Mouse (Mus musculus): Measurements from ENCODE around the gene Kcnh2. TPM values are rescaled to one million over a fixed set of nuclear protein-coding genes. Genes with fewer than 3 reads are reported as not detected.

Gene Kcnh2
- polyA plus RNA-seq, 1 experiment from 2014 or later, result 6.5 TPM

- ATAC-seq (ENCODE audit: insufficient read depth, low FRiP score), result no peak
- Histone ChIP-seq H3K9me3 (replicated peaks; ENCODE audit: control insufficient read depth, low read length) (no peaks in the 10 kb centered on the region), H3K4me3 (replicated peaks; ENCODE audit: low read length) (no peak overlapping the region), H3K4me2 (ENCODE audit: low read depth, low read length) (no peak overlapping the region), H3K36me3 (ENCODE audit: control insufficient read depth, insufficient read depth, low read length) (no peaks in the 10 kb centered on the region), H3K27ac (ENCODE audit: low read length) (no peak overlapping the region), H3K27me3 (ENCODE audit: control insufficient read depth, insufficient read depth, low read length) (no peaks in the 10 kb centered on the region), H3K9ac (ENCODE audit: low read length) (no peak overlapping the region), H3K4me1 (ENCODE audit: control insufficient read depth, insufficient read depth, low read length) (no peaks in the 10 kb centered on the region)
- WGBS, result 81% methylated on average over 7 of the region's 7 CpGs
Measured at GRCm38 (mm10) chr5:24286221-24286970, 65.0 kb downstream of the Kcnh2 start.

GRCm38 (mm10) chr5:24284145-24284544 is 67.3 kb downstream of the Kcnh2 start:
- Histone ChIP-seq H3K4me2 (ENCODE audit: low read depth, low read length) (no peak overlapping the region), H3K4me1 (ENCODE audit: control insufficient read depth, insufficient read depth, low read length) (no peaks in the 10 kb centered on the region), H3K9ac (ENCODE audit: low read length) (no peak overlapping the region), H3K36me3 (ENCODE audit: control insufficient read depth, insufficient read depth, low read length) (no peaks in the 10 kb centered on the region), H3K9me3 (replicated peaks; ENCODE audit: control insufficient read depth, low read length) (no peaks in the 10 kb centered on the region), H3K27me3 (ENCODE audit: control insufficient read depth, insufficient read depth, low read length) (no peaks in the 10 kb centered on the region), H3K4me3 (replicated peaks; ENCODE audit: low read length) (no peak overlapping the region), H3K27ac (ENCODE audit: low read length) (no peak overlapping the region)
- no peak for ATAC-seq (ENCODE audit: insufficient read depth, low FRiP score)
- 75% methylated on average over 6 of the region's 6 CpGs for WGBS

- no peaks in the 10 kb centered on the region for H3K27me3 ChIP-seq (ENCODE audit: control insufficient read depth, insufficient read depth, low read length)
- no peaks in the 10 kb centered on the region for H3K36me3 ChIP-seq (ENCODE audit: control insufficient read depth, insufficient read depth, low read length)
- no peak overlapping the region for H3K9ac ChIP-seq (ENCODE audit: low read length)
- WGBS, result 66% methylated on average over 5 of the region's 5 CpGs
- H3K4me2 ChIP-seq (ENCODE audit: low read depth, low read length), result no peak overlapping the region
- no peak overlapping the region for H3K4me3 ChIP-seq (replicated peaks; ENCODE audit: low read length)
- no peak for ATAC-seq (ENCODE audit: insufficient read depth, low FRiP score)
- H3K4me1 ChIP-seq (ENCODE audit: control insufficient read depth, insufficient read depth, low read length), result no peaks in the 10 kb centered on the region
- H3K27ac ChIP-seq (ENCODE audit: low read length), result no peak overlapping the region
- H3K9me3 ChIP-seq (replicated peaks; ENCODE audit: control insufficient read depth, low read length), result no peaks in the 10 kb centered on the region
Measured at GRCm38 (mm10) chr5:24283181-24283580, 68.2 kb downstream of the Kcnh2 start.

GRCm38 (mm10) chr5:24280523-24280922 is 70.9 kb downstream of the Kcnh2 start:
- Histone ChIP-seq H3K4me1 (ENCODE audit: control insufficient read depth, insufficient read depth, low read length) (no peaks in the 10 kb centered on the region), H3K9me3 (replicated peaks; ENCODE audit: control insufficient read depth, low read length) (no peaks in the 10 kb centered on the region), H3K27ac (ENCODE audit: low read length) (no peak overlapping the region), H3K9ac (ENCODE audit: low read length) (no peak overlapping the region), H3K36me3 (ENCODE audit: control insufficient read depth, insufficient read depth, low read length) (no peaks in the 10 kb centered on the region), H3K4me2 (ENCODE audit: low read depth, low read length) (no peak overlapping the region), H3K27me3 (ENCODE audit: control insufficient read depth, insufficient read depth, low read length) (no peaks in the 10 kb centered on the region), H3K4me3 (replicated peaks; ENCODE audit: low read length) (no peak overlapping the region)
- 75% methylated on average over 2 of the region's 2 CpGs for WGBS
- no peak for ATAC-seq (ENCODE audit: insufficient read depth, low FRiP score)

GRCm38 (mm10) chr5:24279527-24279926 is 71.9 kb downstream of the Kcnh2 start:
- Histone ChIP-seq H3K9ac (ENCODE audit: low read length) (no peak overlapping the region), H3K9me3 (replicated peaks; ENCODE audit: control insufficient read depth, low read length) (no peaks in the 10 kb centered on the region), H3K4me2 (ENCODE audit: low read depth, low read length) (no peak overlapping the region), H3K27me3 (ENCODE audit: control insufficient read depth, insufficient read depth, low read length) (no peaks in the 10 kb centered on the region), H3K4me1 (ENCODE audit: control insufficient read depth, insufficient read depth, low read length) (no peaks in the 10 kb centered on the region), H3K27ac (ENCODE audit: low read length) (no peak overlapping the region), H3K36me3 (ENCODE audit: control insufficient read depth, insufficient read depth, low read length) (no peaks in the 10 kb centered on the region), H3K4me3 (replicated peaks; ENCODE audit: low read length) (no peak overlapping the region)
- no peak for ATAC-seq (ENCODE audit: insufficient read depth, low FRiP score)
- WGBS, result 78% methylated on average over 4 of the region's 4 CpGs

- Histone ChIP-seq H3K27ac (ENCODE audit: low read length) (no peak overlapping the region), H3K36me3 (ENCODE audit: control insufficient read depth, insufficient read depth, low read length) (no peaks in the 10 kb centered on the region), H3K4me1 (ENCODE audit: control insufficient read depth, insufficient read depth, low read length) (no peaks in the 10 kb centered on the region), H3K27me3 (ENCODE audit: control insufficient read depth, insufficient read depth, low read length) (no peaks in the 10 kb centered on the region), H3K9me3 (replicated peaks; ENCODE audit: control insufficient read depth, low read length) (no peaks in the 10 kb centered on the region), H3K4me2 (ENCODE audit: low read depth, low read length) (no peak overlapping the region), H3K4me3 (replicated peaks; ENCODE audit: low read length) (no peak overlapping the region), H3K9ac (ENCODE audit: low read length) (no peak overlapping the region)
- WGBS, result 84% methylated on average over 10 of the region's 10 CpGs
- ATAC-seq (ENCODE audit: insufficient read depth, low FRiP score), result no peak
Measured at GRCm38 (mm10) chr5:24278206-24278605, 73.2 kb downstream of the Kcnh2 start.

- ATAC-seq (ENCODE audit: insufficient read depth, low FRiP score), result no peak
- H3K27me3 ChIP-seq (ENCODE audit: control insufficient read depth, insufficient read depth, low read length), result no peaks in the 10 kb centered on the region
- 56% methylated on average over 9 of the region's 9 CpGs for WGBS
- H3K27ac ChIP-seq (ENCODE audit: low read length), result no peak overlapping the region
- H3K9me3 ChIP-seq (replicated peaks; ENCODE audit: control insufficient read depth, low read length), result no peaks in the 10 kb centered on the region
- no peaks in the 10 kb centered on the region for H3K36me3 ChIP-seq (ENCODE audit: control insufficient read depth, insufficient read depth, low read length)
- H3K4me2 ChIP-seq (ENCODE audit: low read depth, low read length), result no peak overlapping the region
- no peaks in the 10 kb centered on the region for H3K4me1 ChIP-seq (ENCODE audit: control insufficient read depth, insufficient read depth, low read length)
- no peak overlapping the region for H3K9ac ChIP-seq (ENCODE audit: low read length)
- no peak overlapping the region for H3K4me3 ChIP-seq (replicated peaks; ENCODE audit: low read length)
Measured at GRCm38 (mm10) chr5:24273683-24274621, 77.5 kb downstream of the Kcnh2 start.

GRCm38 (mm10) chr5:24270941-24271340 is 80.5 kb downstream of the Kcnh2 start:
- Histone ChIP-seq H3K9me3 (replicated peaks; ENCODE audit: control insufficient read depth, low read length) (no peaks in the 10 kb centered on the region), H3K9ac (ENCODE audit: low read length) (no peak overlapping the region), H3K36me3 (ENCODE audit: control insufficient read depth, insufficient read depth, low read length) (no peaks in the 10 kb centered on the region), H3K4me3 (replicated peaks; ENCODE audit: low read length) (no peak overlapping the region), H3K4me2 (ENCODE audit: low read depth, low read length) (no peak overlapping the region), H3K4me1 (ENCODE audit: control insufficient read depth, insufficient read depth, low read length) (peaks cover 2% of the 10 kb centered on the region; the same call in 1 of the 2 replicates), H3K27me3 (ENCODE audit: control insufficient read depth, insufficient read depth, low read length) (no peaks in the 10 kb centered on the region), H3K27ac (ENCODE audit: low read length) (no peak overlapping the region)
- WGBS, result 68% methylated on average over 4 of the region's 4 CpGs
- ATAC-seq (ENCODE audit: insufficient read depth, low FRiP score), result no peak
